Mouse (Mus musculus): ENCODE measurements at regions not wholly inside any gene's neighbourhood (a gene's known extent, or its start where the extent isn't known, plus 50 kb on each side); places are given as distances from the start of the nearest gene placed in this dataset.
"Not testable (repeated sequence)": the region's sequence is repeated elsewhere in the genome, so short reads cannot be mapped to it uniquely, and the experiment has no call there.

- not testable (repeated sequence) for H3K27me3 ChIP-seq; H3K9ac ChIP-seq; H3K4me3 ChIP-seq (replicated peaks); H3K36me3 ChIP-seq; H3K27ac ChIP-seq (replicated peaks); H3K4me2 ChIP-seq (replicated peaks); H3K4me1 ChIP-seq; ATAC-seq (ENCODE audit: insufficient number of reproducible peaks, low FRiP score, low TSS enrichment, low read depth); H3K9me3 ChIP-seq (replicated peaks)
- WGBS = 54% methylated on average over 8 of the region's 8 CpGs
Measured at GRCm38 (mm10) chr5:129294861-129295542, 198.5 kb downstream of the Adgrd1 start.

GRCm38 (mm10) chr5:129297657-129298349, 201.3 kb downstream of the Adgrd1 start:
- ATAC-seq (ENCODE audit: insufficient number of reproducible peaks, low FRiP score, low TSS enrichment, low read depth) = no peak
- no peak overlapping the region for H3K9ac ChIP-seq
- WGBS = 34% methylated on average over 11 of the region's 11 CpGs

GRCm38 (mm10) chr5:129298646-129299455, 202.2 kb upstream of the Sfswap start:
- H3K9me3 ChIP-seq (replicated peaks) = no peaks in the 10 kb centered on the region
- H3K4me2 ChIP-seq (replicated peaks) = no peak overlapping the region
- ATAC-seq (ENCODE audit: insufficient number of reproducible peaks, low FRiP score, low TSS enrichment, low read depth) = no peak; the same call in 1 of the 2 replicates
- 20% methylated on average over 10 of the region's 11 CpGs for WGBS
- H3K4me1 ChIP-seq = no peaks in the 10 kb centered on the region
- H3K9ac ChIP-seq = no peak overlapping the region
- no peak overlapping the region for H3K27ac ChIP-seq (replicated peaks)
- H3K4me3 ChIP-seq (replicated peaks) = no peak overlapping the region
- H3K36me3 ChIP-seq = no peaks in the 10 kb centered on the region
- no peaks in the 10 kb centered on the region for H3K27me3 ChIP-seq

More at GRCm38 (mm10) chr5:129297657-129298349, 201.3 kb downstream of the Adgrd1 start:
- no peak overlapping the region for H3K27ac ChIP-seq (replicated peaks)
- H3K4me1 ChIP-seq = no peaks in the 10 kb centered on the region
- no peaks in the 10 kb centered on the region for H3K36me3 ChIP-seq
- no peaks in the 10 kb centered on the region for H3K27me3 ChIP-seq
- no peak overlapping the region for H3K4me2 ChIP-seq (replicated peaks)
- H3K4me3 ChIP-seq (replicated peaks) = no peak overlapping the region
- H3K9me3 ChIP-seq (replicated peaks) = no peaks in the 10 kb centered on the region

- WGBS = 37% methylated on average over 2 of the region's 2 CpGs
- Histone ChIP-seq H3K4me1 (no peaks in the 10 kb centered on the region), H3K27ac (replicated peaks) (no peak overlapping the region)
Measured at GRCm38 (mm10) chr5:129299456-129299765, 201.6 kb upstream of the Sfswap start.

GRCm38 (mm10) chr5:129300423-129300822, 200.6 kb upstream of the Sfswap start:
- H3K27me3 ChIP-seq = no peaks in the 10 kb centered on the region
- no peak overlapping the region for H3K9ac ChIP-seq
- no peak overlapping the region for H3K27ac ChIP-seq (replicated peaks)
- no peaks in the 10 kb centered on the region for H3K36me3 ChIP-seq
- no peak for ATAC-seq (ENCODE audit: insufficient number of reproducible peaks, low FRiP score, low TSS enrichment, low read depth)
- H3K4me1 ChIP-seq = no peaks in the 10 kb centered on the region
- H3K4me3 ChIP-seq (replicated peaks) = no peak overlapping the region
- H3K4me2 ChIP-seq (replicated peaks) = no peak overlapping the region
- H3K9me3 ChIP-seq (replicated peaks) = no peaks in the 10 kb centered on the region
- WGBS = 86% methylated on average over 6 of the region's 6 CpGs

More at GRCm38 (mm10) chr5:129299456-129299765, 201.6 kb upstream of the Sfswap start:
- ATAC-seq (ENCODE audit: insufficient number of reproducible peaks, low FRiP score, low TSS enrichment, low read depth) = no peak
- Histone ChIP-seq H3K4me3 (replicated peaks) (no peak overlapping the region), H3K9me3 (replicated peaks) (no peaks in the 10 kb centered on the region), H3K4me2 (replicated peaks) (no peak overlapping the region), H3K36me3 (no peaks in the 10 kb centered on the region), H3K9ac (no peak overlapping the region), H3K27me3 (no peaks in the 10 kb centered on the region)

GRCm38 (mm10) chr5:129315626-129316025, 185.4 kb upstream of the Sfswap start:
- H3K36me3 ChIP-seq = no peaks in the 10 kb centered on the region
- H3K9ac ChIP-seq = no peak overlapping the region
- WGBS = 67% methylated on average over 9 of the region's 9 CpGs
- H3K9me3 ChIP-seq (replicated peaks) = no peaks in the 10 kb centered on the region
- no peaks in the 10 kb centered on the region for H3K27me3 ChIP-seq
- H3K4me3 ChIP-seq (replicated peaks) = no peak overlapping the region
- no peak overlapping the region for H3K4me2 ChIP-seq (replicated peaks)
- H3K4me1 ChIP-seq = no peaks in the 10 kb centered on the region
- H3K27ac ChIP-seq (replicated peaks) = no peak overlapping the region
- ATAC-seq (ENCODE audit: insufficient number of reproducible peaks, low FRiP score, low TSS enrichment, low read depth) = no peak

- H3K9ac ChIP-seq = no peak overlapping the region
- WGBS = 9% methylated on average over 11 of the region's 11 CpGs
- ATAC-seq (ENCODE audit: insufficient number of reproducible peaks, low FRiP score, low TSS enrichment, low read depth) = no peak
- no peaks in the 10 kb centered on the region for H3K27me3 ChIP-seq
- H3K27ac ChIP-seq (replicated peaks) = no peak overlapping the region
- no peak overlapping the region for H3K4me2 ChIP-seq (replicated peaks)
- no peaks in the 10 kb centered on the region for H3K36me3 ChIP-seq
- no peaks in the 10 kb centered on the region for H3K9me3 ChIP-seq (replicated peaks)
- H3K4me3 ChIP-seq (replicated peaks) = no peak overlapping the region
- no peaks in the 10 kb centered on the region for H3K4me1 ChIP-seq
Measured at GRCm38 (mm10) chr5:129331094-129331523, 169.9 kb upstream of the Sfswap start.

GRCm38 (mm10) chr5:129332014-129332413, 169.0 kb upstream of the Sfswap start:
- WGBS = 91% methylated on average over 3 of the region's 3 CpGs
- H3K4me2 ChIP-seq (replicated peaks) = no peak overlapping the region
- no peaks in the 10 kb centered on the region for H3K9me3 ChIP-seq (replicated peaks)
- H3K4me3 ChIP-seq (replicated peaks) = no peak overlapping the region
- no peak for ATAC-seq (ENCODE audit: insufficient number of reproducible peaks, low FRiP score, low TSS enrichment, low read depth)
- H3K4me1 ChIP-seq = no peaks in the 10 kb centered on the region
- H3K36me3 ChIP-seq = no peaks in the 10 kb centered on the region
- no peak overlapping the region for H3K9ac ChIP-seq
- no peak overlapping the region for H3K27ac ChIP-seq (replicated peaks)
- no peaks in the 10 kb centered on the region for H3K27me3 ChIP-seq

- H3K9me3 ChIP-seq (replicated peaks) = no peaks in the 10 kb centered on the region
- no peak overlapping the region for H3K4me3 ChIP-seq (replicated peaks)
- WGBS = 54% methylated on average over 7 of the region's 7 CpGs
- H3K27ac ChIP-seq (replicated peaks) = no peak overlapping the region
- H3K9ac ChIP-seq = no peak overlapping the region
- no peaks in the 10 kb centered on the region for H3K27me3 ChIP-seq
- H3K4me2 ChIP-seq (replicated peaks) = no peak overlapping the region
- no peak for ATAC-seq (ENCODE audit: insufficient number of reproducible peaks, low FRiP score, low TSS enrichment, low read depth)
- no peaks in the 10 kb centered on the region for H3K4me1 ChIP-seq
- no peaks in the 10 kb centered on the region for H3K36me3 ChIP-seq
Measured at GRCm38 (mm10) chr5:129338511-129338910, 162.5 kb upstream of the Sfswap start.

- no peaks in the 10 kb centered on the region for H3K9me3 ChIP-seq (replicated peaks)
- no peaks in the 10 kb centered on the region for H3K27me3 ChIP-seq
- H3K4me2 ChIP-seq (replicated peaks) = no peak overlapping the region
- H3K4me1 ChIP-seq = no peaks in the 10 kb centered on the region
- no peaks in the 10 kb centered on the region for H3K36me3 ChIP-seq
- no peak overlapping the region for H3K27ac ChIP-seq (replicated peaks)
- H3K9ac ChIP-seq = no peak overlapping the region
- ATAC-seq (ENCODE audit: insufficient number of reproducible peaks, low FRiP score, low TSS enrichment, low read depth) = no peak
- no peak overlapping the region for H3K4me3 ChIP-seq (replicated peaks)
- 82% methylated on average over 12 of the region's 12 CpGs for WGBS
Measured at GRCm38 (mm10) chr5:129344038-129344437, 157.0 kb upstream of the Sfswap start.

- Histone ChIP-seq H3K9ac (no peak overlapping the region), H3K4me1 (no peaks in the 10 kb centered on the region), H3K36me3 (no peaks in the 10 kb centered on the region), H3K27ac (replicated peaks) (no peak overlapping the region), H3K4me2 (replicated peaks) (no peak overlapping the region), H3K27me3 (no peaks in the 10 kb centered on the region), H3K4me3 (replicated peaks) (no peak overlapping the region), H3K9me3 (replicated peaks) (no peaks in the 10 kb centered on the region)
- WGBS = 54% methylated on average over 12 of the region's 12 CpGs
- ATAC-seq (ENCODE audit: insufficient number of reproducible peaks, low FRiP score, low TSS enrichment, low read depth) = no peak
Measured at GRCm38 (mm10) chr5:129350024-129350423, 151.0 kb upstream of the Sfswap start.
